Mouse (Mus musculus): Measurements from ENCODE around the gene Rcl1.
A peak's percentile ranks its signal among the peaks of the same experiment; 100 is the strongest.

Gene Rcl1

GRCm38 (mm10) chr19:29100874-29101542 lies at the start of gene Rcl1:
Rcl1 (plus strand) TSS chr19:29101375.
- DNase-seq (ENCODE audit: low read depth, low spot score): peak; percentile 93

- DNase-seq (ENCODE audit: low read depth, low spot score): no peak
Observed at GRCm38 (mm10) chr19:29052786-29053185, 48.4 kb upstream of the Rcl1 start.

- no peak for DNase-seq (ENCODE audit: low read depth, low spot score)
Observed at GRCm38 (mm10) chr19:29054594-29054993, 46.6 kb upstream of the Rcl1 start.

- no peak for DNase-seq (ENCODE audit: low read depth, low spot score)
Observed at GRCm38 (mm10) chr19:29055469-29055868, 45.7 kb upstream of the Rcl1 start.

GRCm38 (mm10) chr19:29058741-29059140 lies 42.4 kb upstream of the Rcl1 start:
- no peak for DNase-seq (ENCODE audit: low read depth, low spot score)

GRCm38 (mm10) chr19:29059688-29060087 lies 41.5 kb upstream of the Rcl1 start:
- DNase-seq (ENCODE audit: low read depth, low spot score): no peak

GRCm38 (mm10) chr19:29060299-29060698 lies 40.9 kb upstream of the Rcl1 start:
- no peak for DNase-seq (ENCODE audit: low read depth, low spot score)

GRCm38 (mm10) chr19:29063009-29063408 lies 38.2 kb upstream of the Rcl1 start:
- no peak for DNase-seq (ENCODE audit: low read depth, low spot score)

- peak; percentile 98 for DNase-seq (ENCODE audit: low read depth, low spot score)
Observed at GRCm38 (mm10) chr19:29063577-29064363, 37.4 kb upstream of the Rcl1 start.

GRCm38 (mm10) chr19:29064451-29065102 lies 36.6 kb upstream of the Rcl1 start:
- DNase-seq (ENCODE audit: low read depth, low spot score): peak; percentile 87

GRCm38 (mm10) chr19:29066981-29067471 lies 34.1 kb upstream of the Rcl1 start:
- peak; percentile 94 for DNase-seq (ENCODE audit: low read depth, low spot score)

GRCm38 (mm10) chr19:29069195-29069594 lies 32.0 kb upstream of the Rcl1 start:
- no peak for DNase-seq (ENCODE audit: low read depth, low spot score)

GRCm38 (mm10) chr19:29074802-29075201 lies 26.4 kb upstream of the Rcl1 start:
- no peak for DNase-seq (ENCODE audit: low read depth, low spot score)

- no peak for DNase-seq (ENCODE audit: low read depth, low spot score)
Observed at GRCm38 (mm10) chr19:29088628-29089027, 12.5 kb upstream of the Rcl1 start.

- no peak for DNase-seq (ENCODE audit: low read depth, low spot score)
Observed at GRCm38 (mm10) chr19:29092194-29092593, 9.0 kb upstream of the Rcl1 start.

- no peak for DNase-seq (ENCODE audit: low read depth, low spot score)
Observed at GRCm38 (mm10) chr19:29099106-29099505, 2.1 kb upstream of the Rcl1 start.

- no peak for DNase-seq (ENCODE audit: low read depth, low spot score)
Observed at GRCm38 (mm10) chr19:29099596-29099995, 1.6 kb upstream of the Rcl1 start.

GRCm38 (mm10) chr19:29100261-29100660 lies 914 bp upstream of the Rcl1 start:
- DNase-seq (ENCODE audit: low read depth, low spot score): no peak

- DNase-seq (ENCODE audit: low read depth, low spot score): no peak
Observed at GRCm38 (mm10) chr19:29101591-29101990, 416 bp downstream of the Rcl1 start.

GRCm38 (mm10) chr19:29102098-29102497 lies 923 bp downstream of the Rcl1 start:
- DNase-seq (ENCODE audit: low read depth, low spot score): peak; percentile 5

- DNase-seq (ENCODE audit: low read depth, low spot score): no peak
Observed at GRCm38 (mm10) chr19:29105816-29106215, 4.6 kb downstream of the Rcl1 start.

- no peak for DNase-seq (ENCODE audit: low read depth, low spot score)
Observed at GRCm38 (mm10) chr19:29106261-29106660, 5.1 kb downstream of the Rcl1 start.

Data from c-Kit-negative CD71-positive TER-119-positive erythroid progenitor cells, embryonic 14.5 days (primary cell).